Mouse (Mus musculus): ENCODE data around the gene OR5BS1P.
"Not testable (repeated sequence)": the region's sequence is repeated elsewhere in the genome, so short reads cannot be mapped to it uniquely, and the experiment has no call there.

The OR5BS1P gene

GRCm38 (mm10) chr15:98469596-98469995 is at the start of gene OR5BS1P:
OR5BS1P (plus strand) TSS chr15:98469896.
- no peak for DNase-seq (ENCODE audit: low spot score)

- no peak for DNase-seq (ENCODE audit: low spot score)
These were observed 48.8 kb upstream of the OR5BS1P start for GRCm38 (mm10) chr15:98420897-98421296.

- DNase-seq (ENCODE audit: low spot score) = peak; percentile 22
These were observed 45.4 kb upstream of the OR5BS1P start for GRCm38 (mm10) chr15:98424326-98424725.

- no peak for DNase-seq (ENCODE audit: low spot score)
These were observed 44.9 kb upstream of the OR5BS1P start for GRCm38 (mm10) chr15:98424753-98425152.

GRCm38 (mm10) chr15:98425188-98425587 is 44.5 kb upstream of the OR5BS1P start:
- no peak for DNase-seq (ENCODE audit: low spot score)

- not testable (repeated sequence) for DNase-seq (ENCODE audit: low spot score)
These were observed 38.8 kb upstream of the OR5BS1P start, which contains the start of gene Olfr282 for GRCm38 (mm10) chr15:98430925-98431324. Olfr282 (plus strand) TSS chr15:98431225.

- DNase-seq (ENCODE audit: low spot score) = no peak
These were observed 25.1 kb upstream of the OR5BS1P start for GRCm38 (mm10) chr15:98444561-98444960.

GRCm38 (mm10) chr15:98448521-98448920 is 21.2 kb upstream of the OR5BS1P start:
- peak; percentile 41 for DNase-seq (ENCODE audit: low spot score)

GRCm38 (mm10) chr15:98452288-98452687 is 17.4 kb upstream of the OR5BS1P start, which contains the start of gene Olfr281:
Olfr281 (plus strand) TSS chr15:98452588.
- no peak for DNase-seq (ENCODE audit: low spot score)

- DNase-seq (ENCODE audit: low spot score) = no peak
These were observed 1.8 kb downstream of the OR5BS1P start for GRCm38 (mm10) chr15:98471539-98471938.

GRCm38 (mm10) chr15:98474958-98475357 is 5.3 kb downstream of the OR5BS1P start:
- no peak for DNase-seq (ENCODE audit: low spot score)

- peak; percentile 68 for DNase-seq (ENCODE audit: low spot score)
These were observed 5.7 kb downstream of the OR5BS1P start for GRCm38 (mm10) chr15:98475382-98475781.

GRCm38 (mm10) chr15:98476281-98476680 is 6.6 kb downstream of the OR5BS1P start:
- no peak for DNase-seq (ENCODE audit: low spot score)

- no peak for DNase-seq (ENCODE audit: low spot score)
These were observed 9.9 kb downstream of the OR5BS1P start for GRCm38 (mm10) chr15:98479568-98480102.

GRCm38 (mm10) chr15:98482701-98483100 is 13.0 kb downstream of the OR5BS1P start, which contains the start of gene Lalba:
Lalba (minus strand) TSS chr15:98482721.
- DNase-seq (ENCODE audit: low spot score) = no peak

- no peak for DNase-seq (ENCODE audit: low spot score)
These were observed 14.5 kb downstream of the OR5BS1P start for GRCm38 (mm10) chr15:98483907-98484886.

GRCm38 (mm10) chr15:98486433-98487021 is 16.8 kb downstream of the OR5BS1P start:
- DNase-seq (ENCODE audit: low spot score) = no peak

GRCm38 (mm10) chr15:98491332-98491731 is 21.6 kb downstream of the OR5BS1P start:
- no peak for DNase-seq (ENCODE audit: low spot score)

- DNase-seq (ENCODE audit: low spot score) = no peak
These were observed 22.4 kb downstream of the OR5BS1P start, which contains the start of gene Olfr279 for GRCm38 (mm10) chr15:98492102-98492501. Olfr279 (plus strand) TSS chr15:98492402.

- no peak for DNase-seq (ENCODE audit: low spot score)
These were observed 27.9 kb downstream of the OR5BS1P start for GRCm38 (mm10) chr15:98497631-98498030.

- DNase-seq (ENCODE audit: low spot score) = no peak
These were observed 33.6 kb downstream of the OR5BS1P start for GRCm38 (mm10) chr15:98503317-98503716.

GRCm38 (mm10) chr15:98504514-98504913 is 34.8 kb downstream of the OR5BS1P start:
- peak; percentile 85 for DNase-seq (ENCODE audit: low spot score)

Data from embryo, embryonic 10.5 days (tissue).